Mouse (Mus musculus): ENCODE measurements around the gene Kif26b. TPM values are rescaled to one million over a fixed set of nuclear protein-coding genes. Genes with fewer than 3 reads are reported as not detected.

The Kif26b gene
- polyA plus RNA-seq, 1 experiment from 2014 or later = 7.6 TPM

- H3K4me3 ChIP-seq (ENCODE audit: low read depth, low read length) = no peak overlapping the region
- no peaks in the 10 kb centered on the region for H3K27me3 ChIP-seq (ENCODE audit: control insufficient read depth, insufficient read depth, low read length)
- H3K36me3 ChIP-seq (ENCODE audit: control insufficient read depth, insufficient read depth, low read length) = no peaks in the 10 kb centered on the region; the same call in 1 of the 2 replicates
- WGBS = 73% methylated on average over 8 of the region's 8 CpGs
- no peaks in the 10 kb centered on the region for H3K9me3 ChIP-seq (ENCODE audit: control insufficient read depth, low read depth, low read length)
- H3K4me1 ChIP-seq (ENCODE audit: control insufficient read depth, insufficient read depth, low read length) = peaks cover 9% of the 10 kb centered on the region; the same call in 1 of the 2 replicates
- H3K4me2 ChIP-seq (replicated peaks; ENCODE audit: low read depth, low read length) = no peak overlapping the region
- ATAC-seq (ENCODE audit: insufficient number of reproducible peaks, insufficient read depth, low FRiP score, low read depth) = no peak
- H3K9ac ChIP-seq (replicated peaks; ENCODE audit: low read depth, low read length) = no peak overlapping the region
- H3K27ac ChIP-seq (ENCODE audit: low read length) = no peak overlapping the region
Observed at GRCm38 (mm10) chr1:178684991-178685680, 156.2 kb downstream of the Kif26b start.

- Histone ChIP-seq H3K4me1 (ENCODE audit: control insufficient read depth, insufficient read depth, low read length) (peaks cover 18% of the 10 kb centered on the region; the same call in 1 of the 2 replicates), H3K27ac (ENCODE audit: low read length) (no peak overlapping the region), H3K36me3 (ENCODE audit: control insufficient read depth, insufficient read depth, low read length) (no peaks in the 10 kb centered on the region), H3K9me3 (ENCODE audit: control insufficient read depth, low read depth, low read length) (no peaks in the 10 kb centered on the region), H3K9ac (replicated peaks; ENCODE audit: low read depth, low read length) (no peak overlapping the region), H3K4me2 (replicated peaks; ENCODE audit: low read depth, low read length) (no peak overlapping the region), H3K27me3 (ENCODE audit: control insufficient read depth, insufficient read depth, low read length) (no peaks in the 10 kb centered on the region), H3K4me3 (ENCODE audit: low read depth, low read length) (no peak overlapping the region)
- 0 out of 2 replicates have a peak, but pooled peaks have one; percentile 33 for ATAC-seq (ENCODE audit: insufficient number of reproducible peaks, insufficient read depth, low FRiP score, low read depth)
Observed at GRCm38 (mm10) chr1:178686881-178687280, 158.0 kb downstream of the Kif26b start.

GRCm38 (mm10) chr1:178689512-178689911 is 160.6 kb downstream of the Kif26b start:
- H3K9ac ChIP-seq (replicated peaks; ENCODE audit: low read depth, low read length) = no peak overlapping the region
- no peak overlapping the region for H3K4me3 ChIP-seq (ENCODE audit: low read depth, low read length)
- no peak overlapping the region for H3K4me2 ChIP-seq (replicated peaks; ENCODE audit: low read depth, low read length)
- H3K9me3 ChIP-seq (ENCODE audit: control insufficient read depth, low read depth, low read length) = no peaks in the 10 kb centered on the region
- H3K4me1 ChIP-seq (ENCODE audit: control insufficient read depth, insufficient read depth, low read length) = peaks cover 13% of the 10 kb centered on the region; the same call in 1 of the 2 replicates
- H3K27me3 ChIP-seq (ENCODE audit: control insufficient read depth, insufficient read depth, low read length) = no peaks in the 10 kb centered on the region
- H3K27ac ChIP-seq (ENCODE audit: low read length) = no peak overlapping the region
- no peaks in the 10 kb centered on the region for H3K36me3 ChIP-seq (ENCODE audit: control insufficient read depth, insufficient read depth, low read length)
- 51% methylated on average over 4 of the region's 4 CpGs for WGBS
- no peak for ATAC-seq (ENCODE audit: insufficient number of reproducible peaks, insufficient read depth, low FRiP score, low read depth)

GRCm38 (mm10) chr1:178691679-178692078 is 162.8 kb downstream of the Kif26b start:
- Histone ChIP-seq H3K9ac (replicated peaks; ENCODE audit: low read depth, low read length) (no peak overlapping the region), H3K27me3 (ENCODE audit: control insufficient read depth, insufficient read depth, low read length) (no peaks in the 10 kb centered on the region), H3K36me3 (ENCODE audit: control insufficient read depth, insufficient read depth, low read length) (no peaks in the 10 kb centered on the region), H3K4me3 (ENCODE audit: low read depth, low read length) (no peak overlapping the region), H3K4me2 (replicated peaks; ENCODE audit: low read depth, low read length) (no peak overlapping the region), H3K4me1 (ENCODE audit: control insufficient read depth, insufficient read depth, low read length) (peaks cover 13% of the 10 kb centered on the region; the same call in 1 of the 2 replicates), H3K27ac (ENCODE audit: low read length) (no peak overlapping the region), H3K9me3 (ENCODE audit: control insufficient read depth, low read depth, low read length) (no peaks in the 10 kb centered on the region)
- no peak for ATAC-seq (ENCODE audit: insufficient number of reproducible peaks, insufficient read depth, low FRiP score, low read depth)
- 89% methylated on average over 3 of the region's 3 CpGs for WGBS

GRCm38 (mm10) chr1:178700102-178700501 is 171.2 kb downstream of the Kif26b start:
- Histone ChIP-seq H3K4me1 (ENCODE audit: control insufficient read depth, insufficient read depth, low read length) (no peaks in the 10 kb centered on the region), H3K9ac (replicated peaks; ENCODE audit: low read depth, low read length) (no peak overlapping the region), H3K4me2 (replicated peaks; ENCODE audit: low read depth, low read length) (no peak overlapping the region), H3K27me3 (ENCODE audit: control insufficient read depth, insufficient read depth, low read length) (no peaks in the 10 kb centered on the region), H3K9me3 (ENCODE audit: control insufficient read depth, low read depth, low read length) (no peaks in the 10 kb centered on the region), H3K36me3 (ENCODE audit: control insufficient read depth, insufficient read depth, low read length) (no peaks in the 10 kb centered on the region), H3K27ac (ENCODE audit: low read length) (no peak overlapping the region), H3K4me3 (ENCODE audit: low read depth, low read length) (no peak overlapping the region)
- 58% methylated on average over 4 of the region's 4 CpGs for WGBS
- no peak for ATAC-seq (ENCODE audit: insufficient number of reproducible peaks, insufficient read depth, low FRiP score, low read depth)

GRCm38 (mm10) chr1:178703496-178703895 is 174.6 kb downstream of the Kif26b start:
- H3K36me3 ChIP-seq (ENCODE audit: control insufficient read depth, insufficient read depth, low read length) = no peaks in the 10 kb centered on the region
- no peak overlapping the region for H3K27ac ChIP-seq (ENCODE audit: low read length)
- H3K4me1 ChIP-seq (ENCODE audit: control insufficient read depth, insufficient read depth, low read length) = no peaks in the 10 kb centered on the region
- WGBS = 61% methylated on average over 8 of the region's 8 CpGs
- H3K9ac ChIP-seq (replicated peaks; ENCODE audit: low read depth, low read length) = no peak overlapping the region
- ATAC-seq (ENCODE audit: insufficient number of reproducible peaks, insufficient read depth, low FRiP score, low read depth) = no peak
- no peak overlapping the region for H3K4me2 ChIP-seq (replicated peaks; ENCODE audit: low read depth, low read length)
- H3K27me3 ChIP-seq (ENCODE audit: control insufficient read depth, insufficient read depth, low read length) = no peaks in the 10 kb centered on the region
- H3K9me3 ChIP-seq (ENCODE audit: control insufficient read depth, low read depth, low read length) = no peaks in the 10 kb centered on the region
- no peak overlapping the region for H3K4me3 ChIP-seq (ENCODE audit: low read depth, low read length)

- no peak overlapping the region for H3K9ac ChIP-seq (replicated peaks; ENCODE audit: low read depth, low read length)
- no peak overlapping the region for H3K4me2 ChIP-seq (replicated peaks; ENCODE audit: low read depth, low read length)
- H3K4me1 ChIP-seq (ENCODE audit: control insufficient read depth, insufficient read depth, low read length) = no peaks in the 10 kb centered on the region
- H3K9me3 ChIP-seq (ENCODE audit: control insufficient read depth, low read depth, low read length) = no peaks in the 10 kb centered on the region
- no peak overlapping the region for H3K27ac ChIP-seq (ENCODE audit: low read length)
- H3K4me3 ChIP-seq (ENCODE audit: low read depth, low read length) = no peak overlapping the region
- ATAC-seq (ENCODE audit: insufficient number of reproducible peaks, insufficient read depth, low FRiP score, low read depth) = no peak
- H3K36me3 ChIP-seq (ENCODE audit: control insufficient read depth, insufficient read depth, low read length) = no peaks in the 10 kb centered on the region
- no peaks in the 10 kb centered on the region for H3K27me3 ChIP-seq (ENCODE audit: control insufficient read depth, insufficient read depth, low read length)
- 33% methylated on average over 7 of the region's 7 CpGs for WGBS
Observed at GRCm38 (mm10) chr1:178707925-178708351, 179.0 kb downstream of the Kif26b start.

GRCm38 (mm10) chr1:178708356-178708755 is 179.4 kb downstream of the Kif26b start:
- Histone ChIP-seq H3K36me3 (ENCODE audit: control insufficient read depth, insufficient read depth, low read length) (no peaks in the 10 kb centered on the region), H3K27ac (ENCODE audit: low read length) (no peak overlapping the region), H3K4me2 (replicated peaks; ENCODE audit: low read depth, low read length) (no peak overlapping the region), H3K4me3 (ENCODE audit: low read depth, low read length) (no peak overlapping the region), H3K9me3 (ENCODE audit: control insufficient read depth, low read depth, low read length) (no peaks in the 10 kb centered on the region), H3K27me3 (ENCODE audit: control insufficient read depth, insufficient read depth, low read length) (no peaks in the 10 kb centered on the region), H3K9ac (replicated peaks; ENCODE audit: low read depth, low read length) (no peak overlapping the region), H3K4me1 (ENCODE audit: control insufficient read depth, insufficient read depth, low read length) (no peaks in the 10 kb centered on the region)
- no peak for ATAC-seq (ENCODE audit: insufficient number of reproducible peaks, insufficient read depth, low FRiP score, low read depth)
- WGBS = 61% methylated on average over 1 of the region's 1 CpGs

Measured in stomach, embryonic 14.5 days (tissue).